Mouse (Mus musculus): ENCODE data around the gene Npr2.

DNA sequence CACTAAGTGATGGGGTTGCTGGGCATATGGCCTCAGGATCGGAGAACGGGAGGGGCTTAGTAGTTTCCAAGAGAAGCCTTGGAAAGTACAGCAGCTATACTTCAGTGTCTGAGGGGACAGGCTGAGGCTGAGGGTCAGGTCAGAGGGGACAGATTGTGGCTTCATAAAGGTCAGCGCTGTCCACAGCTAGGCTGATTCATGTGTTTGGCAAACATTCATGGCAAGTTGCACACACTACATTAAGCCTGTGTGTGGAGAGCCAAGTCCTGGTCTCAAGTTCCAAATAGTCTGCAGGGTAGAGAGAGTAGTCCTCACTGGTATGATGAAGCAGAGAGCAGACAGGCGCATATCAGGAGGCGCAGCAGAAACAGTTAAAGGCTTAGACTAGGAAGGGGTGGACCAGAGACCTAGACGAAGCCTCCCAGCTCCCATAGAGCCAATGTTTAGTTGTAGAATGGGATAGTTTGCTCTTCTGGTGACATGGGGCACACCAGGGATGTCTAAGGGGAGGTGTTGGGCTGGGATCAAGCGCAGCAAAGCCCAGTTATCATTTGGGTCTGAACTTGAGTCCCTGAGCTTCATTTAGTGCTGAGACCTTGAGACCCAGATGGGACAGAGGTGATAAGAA lies 47.8 kb downstream of the Npr2 start:
- TF ChIP-seq POLR2A (IDR thresholded peaks at IDR 0.05; ENCODE audit: low read depth, low read length): no peak
- no peak for TF ChIP-seq CTCF (IDR thresholded peaks at IDR 0.05; ENCODE audit: borderline replicate concordance, insufficient read depth, low read length)

Measured in embryonic fibroblast, embryonic 13.5 days (primary cell).